Mouse (Mus musculus): Measurements from ENCODE around the gene Col23a1. TPM values are rescaled to one million over a fixed set of nuclear protein-coding genes. Genes with fewer than 3 reads are reported as not detected.
A peak's percentile ranks its signal among the peaks of the same experiment; 100 is the strongest.

The Col23a1 gene
- polyA plus RNA-seq, 1 experiment from 2014 or later, result 24.3 TPM

DNA sequence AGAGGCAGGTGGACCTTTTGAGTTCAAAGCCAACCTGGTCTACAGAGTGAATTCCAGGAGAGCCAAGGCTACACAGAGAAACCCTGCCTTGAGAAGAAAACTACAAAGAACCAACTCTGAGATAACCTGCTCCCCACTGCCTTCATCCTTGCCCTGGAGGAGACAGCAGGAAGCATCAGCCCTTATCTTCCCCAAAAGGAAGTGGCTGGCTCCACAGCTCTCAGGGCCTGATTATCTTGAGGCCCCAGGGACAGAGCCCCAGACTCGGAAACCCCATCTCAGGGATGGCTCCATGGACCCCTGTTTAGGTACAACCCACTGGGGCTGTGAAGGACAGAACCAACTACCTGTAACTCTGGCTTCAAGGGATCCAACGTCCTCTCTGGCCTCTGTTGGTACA is 254.7 kb downstream of the Col23a1 start:
- Histone ChIP-seq H3K27ac (replicated peaks) (peak overlapping the region; percentile 70), H3K4me1 (peaks cover 83% of the 10 kb centered on the region), H3K9me3 (no peaks in the 10 kb centered on the region), H3K36me3 (replicated peaks) (no peaks in the 10 kb centered on the region), H3K27me3 (replicated peaks; ENCODE audit: low read depth, poor library complexity, severe bottlenecking) (no peaks in the 10 kb centered on the region), H3K4me3 (no peak overlapping the region)
- no peak for DNase-seq (ENCODE audit: low spot score)
- 46% methylated on average over 2 of the region's 2 CpGs for WGBS

DNA sequence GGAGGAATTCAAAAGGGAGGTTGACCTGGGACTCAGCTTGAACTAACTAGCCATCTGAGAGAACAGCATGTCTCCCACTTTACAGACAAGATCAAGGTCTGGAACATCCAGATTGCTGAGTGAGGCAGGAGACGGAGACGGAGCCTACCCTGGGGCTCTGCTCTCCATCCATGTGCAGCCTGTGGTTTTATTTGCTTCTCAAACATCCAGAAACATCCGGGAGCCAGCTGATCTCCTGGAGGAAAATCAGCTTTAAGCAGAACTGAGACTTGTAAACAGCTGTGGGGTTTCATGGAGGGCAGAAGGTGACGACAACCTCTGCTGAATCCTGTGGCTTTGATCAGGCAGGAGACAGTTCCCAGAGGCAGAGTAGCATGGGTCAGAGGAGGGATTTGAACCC is 256.1 kb downstream of the Col23a1 start:
- H3K36me3 ChIP-seq (replicated peaks), result no peaks in the 10 kb centered on the region
- no peaks in the 10 kb centered on the region for H3K9me3 ChIP-seq
- DNase-seq (ENCODE audit: low spot score), result no peak
- H3K27ac ChIP-seq (replicated peaks), result peak overlapping the region; percentile 31
- peaks cover 75% of the 10 kb centered on the region for H3K4me1 ChIP-seq
- H3K4me3 ChIP-seq, result no peak overlapping the region
- no peaks in the 10 kb centered on the region for H3K27me3 ChIP-seq (replicated peaks; ENCODE audit: low read depth, poor library complexity, severe bottlenecking)
- WGBS, result 55% methylated on average over 4 of the region's 4 CpGs

DNA sequence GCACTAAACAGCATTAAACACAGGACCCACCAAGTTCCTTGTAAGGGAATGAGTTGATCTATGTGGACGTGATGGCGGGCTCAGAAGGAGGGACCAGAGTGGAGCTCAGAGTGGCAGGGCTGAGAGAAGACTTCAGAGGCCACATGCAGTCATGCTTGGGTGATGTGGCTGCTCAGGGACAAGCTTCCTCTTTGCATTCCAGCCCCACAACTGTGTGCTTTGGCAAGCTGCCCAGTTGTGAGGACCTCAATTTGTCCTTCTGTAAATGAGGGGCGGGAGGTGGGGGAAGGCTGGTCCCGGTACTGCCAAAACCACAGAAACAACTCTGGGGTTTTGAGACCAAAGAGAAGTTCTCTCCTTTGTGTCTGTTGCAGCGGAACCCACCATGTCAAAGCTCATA is 261.5 kb downstream of the Col23a1 start:
- Histone ChIP-seq H3K27me3 (replicated peaks; ENCODE audit: low read depth, poor library complexity, severe bottlenecking) (no peaks in the 10 kb centered on the region), H3K9me3 (no peaks in the 10 kb centered on the region), H3K4me3 (no peak overlapping the region), H3K4me1 (peaks cover 42% of the 10 kb centered on the region), H3K27ac (replicated peaks) (no peak overlapping the region), H3K36me3 (replicated peaks) (no peaks in the 10 kb centered on the region)
- WGBS, result 89% methylated on average over 5 of the region's 5 CpGs
- no peak for DNase-seq (ENCODE audit: low spot score)

DNA sequence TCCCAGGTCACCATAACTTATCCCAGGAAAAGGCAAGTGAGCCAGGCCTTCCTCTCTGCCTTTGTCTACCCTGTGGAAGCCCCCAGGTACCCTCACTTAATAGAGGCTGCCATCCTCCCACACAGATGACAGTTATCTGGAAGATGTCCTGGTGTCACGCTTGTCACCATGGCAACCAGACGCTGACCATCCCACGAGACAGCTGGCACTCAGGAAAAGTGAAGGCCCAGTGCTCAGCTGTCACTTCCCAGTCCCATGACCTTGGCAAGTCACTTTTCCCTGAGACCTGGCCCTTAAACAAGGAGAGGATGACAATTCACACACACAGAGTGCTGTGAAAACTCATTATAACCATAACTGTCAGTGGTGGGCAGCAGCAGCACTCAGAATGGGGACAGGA is 262.4 kb downstream of the Col23a1 start:
- WGBS, result 74% methylated on average over 3 of the region's 3 CpGs
- no peak overlapping the region for H3K4me3 ChIP-seq
- peaks cover 34% of the 10 kb centered on the region for H3K4me1 ChIP-seq
- H3K9me3 ChIP-seq, result no peaks in the 10 kb centered on the region
- no peak for DNase-seq (ENCODE audit: low spot score)
- no peak overlapping the region for H3K27ac ChIP-seq (replicated peaks)
- no peaks in the 10 kb centered on the region for H3K27me3 ChIP-seq (replicated peaks; ENCODE audit: low read depth, poor library complexity, severe bottlenecking)
- 0 out of 2 replicates have a peak, but pooled peaks cover under 1% of the 10 kb centered on the region for H3K36me3 ChIP-seq (replicated peaks)

DNA sequence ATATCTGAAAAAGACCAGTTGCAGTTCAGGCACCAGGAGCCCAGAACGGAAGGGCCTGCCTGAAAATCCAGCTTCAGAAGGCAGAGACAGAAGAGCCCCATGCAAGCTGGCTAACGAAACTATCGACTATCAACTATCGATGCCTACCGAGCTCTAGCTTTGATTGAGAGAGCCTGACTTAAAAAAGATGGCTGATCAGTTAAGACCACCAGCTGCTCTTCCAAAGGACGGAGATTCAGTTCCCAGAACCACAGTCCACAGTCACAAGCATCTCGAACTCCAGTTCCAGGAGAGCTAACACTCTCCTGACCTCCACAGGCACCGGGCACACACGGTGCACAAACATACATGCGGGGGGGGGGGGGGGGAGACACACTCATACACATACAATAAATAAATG is 264.9 kb downstream of the Col23a1 start:
- H3K4me1 ChIP-seq, result peaks cover 15% of the 10 kb centered on the region
- H3K36me3 ChIP-seq (replicated peaks), result peaks cover 6% of the 10 kb centered on the region; the same call in 1 of the 2 replicates
- no peak for DNase-seq (ENCODE audit: low spot score)
- no peaks in the 10 kb centered on the region for H3K9me3 ChIP-seq
- peak overlapping the region; percentile 26; the same call in 1 of the 2 replicates for H3K4me3 ChIP-seq
- H3K27me3 ChIP-seq (replicated peaks; ENCODE audit: low read depth, poor library complexity, severe bottlenecking), result no peaks in the 10 kb centered on the region
- H3K27ac ChIP-seq (replicated peaks), result peak overlapping the region; percentile 25; the same call in 1 of the 2 replicates
- 73% methylated on average over 10 of the region's 10 CpGs for WGBS

DNA sequence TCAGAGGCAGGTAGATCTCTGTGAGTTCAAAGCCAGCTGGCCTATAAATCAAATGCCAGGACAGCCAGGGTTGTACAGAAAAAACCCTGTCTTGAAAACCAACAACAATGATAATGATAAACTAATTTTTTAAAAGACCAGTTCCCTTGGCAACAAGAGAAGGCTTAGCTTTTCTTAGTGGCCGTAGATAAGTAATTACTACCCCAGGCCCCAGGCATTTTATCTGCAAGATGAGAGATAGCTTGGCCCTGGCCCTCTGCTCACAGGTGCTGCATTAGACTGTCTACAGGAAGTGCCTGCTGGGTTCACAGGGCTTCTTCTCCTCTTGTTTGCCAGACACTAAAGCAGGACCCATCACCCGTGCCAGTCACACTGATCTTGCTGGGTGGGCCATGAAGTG is 265.3 kb downstream of the Col23a1 start:
- Histone ChIP-seq H3K4me1 (peaks cover 18% of the 10 kb centered on the region), H3K27ac (replicated peaks) (no peak overlapping the region), H3K27me3 (replicated peaks; ENCODE audit: low read depth, poor library complexity, severe bottlenecking) (no peaks in the 10 kb centered on the region), H3K36me3 (replicated peaks) (peaks cover 6% of the 10 kb centered on the region; the same call in 1 of the 2 replicates), H3K9me3 (no peaks in the 10 kb centered on the region), H3K4me3 (no peak overlapping the region)
- WGBS, result 60% methylated on average over 2 of the region's 2 CpGs
- no peak for DNase-seq (ENCODE audit: low spot score)

DNA sequence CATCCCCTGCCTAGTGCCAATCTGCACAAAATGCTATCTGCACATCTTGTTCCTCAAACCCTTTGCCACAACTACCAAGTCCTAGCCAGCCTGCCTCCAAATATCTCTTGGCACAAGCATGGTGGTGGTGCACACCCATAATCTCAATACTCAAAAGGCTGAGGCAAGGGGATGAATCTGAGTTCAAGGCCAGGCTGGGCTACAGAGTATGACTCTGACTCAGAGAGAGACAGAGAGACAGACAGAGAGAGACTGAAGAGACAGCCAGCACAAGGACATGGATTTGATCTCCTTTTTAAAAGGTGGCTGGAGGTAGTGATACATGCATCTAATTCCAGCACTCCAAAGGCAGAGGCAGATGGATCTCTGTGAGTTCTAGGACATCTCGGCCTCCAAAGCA is 273.6 kb downstream of the Col23a1 start:
- Histone ChIP-seq H3K4me3 (no peak overlapping the region), H3K27me3 (replicated peaks; ENCODE audit: low read depth, poor library complexity, severe bottlenecking) (no peaks in the 10 kb centered on the region), H3K9me3 (no peaks in the 10 kb centered on the region), H3K27ac (replicated peaks) (no peak overlapping the region), H3K36me3 (replicated peaks) (peaks cover 19% of the 10 kb centered on the region), H3K4me1 (peaks cover 10% of the 10 kb centered on the region; the same call in 1 of the 2 replicates)
- no peak for DNase-seq (ENCODE audit: low spot score)
- WGBS, result 94% methylated on average over 1 of the region's 1 CpGs

DNA sequence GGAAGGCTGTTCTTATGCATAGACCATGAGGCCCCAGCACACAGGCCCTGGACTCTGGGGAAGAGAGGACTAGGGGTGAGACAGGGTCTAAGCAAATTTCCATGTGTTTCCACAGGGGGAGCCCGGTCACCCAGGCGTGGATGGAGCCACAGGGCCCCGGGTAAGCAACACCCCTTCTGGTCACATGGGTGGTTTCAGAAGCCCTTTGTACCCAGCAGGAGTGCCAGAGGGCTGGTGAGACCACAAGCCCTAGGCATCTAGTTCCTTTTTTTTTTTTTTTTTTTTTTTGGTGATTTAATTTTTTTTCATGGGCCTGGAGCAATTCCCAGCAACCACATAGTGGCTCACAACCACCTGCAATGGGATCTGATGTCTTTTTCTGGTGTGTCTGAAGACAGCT is 275.3 kb downstream of the Col23a1 start:
- DNase-seq (ENCODE audit: low spot score), result no peak
- no peaks in the 10 kb centered on the region for H3K27me3 ChIP-seq (replicated peaks; ENCODE audit: low read depth, poor library complexity, severe bottlenecking)
- H3K4me1 ChIP-seq, result peaks cover 7% of the 10 kb centered on the region; the same call in 1 of the 2 replicates
- H3K9me3 ChIP-seq, result no peaks in the 10 kb centered on the region
- WGBS, result 45% methylated on average over 3 of the region's 3 CpGs
- H3K27ac ChIP-seq (replicated peaks), result peak overlapping the region; percentile 32; the same call in 1 of the 2 replicates
- H3K4me3 ChIP-seq, result no peak overlapping the region
- peaks cover 23% of the 10 kb centered on the region for H3K36me3 ChIP-seq (replicated peaks)

DNA sequence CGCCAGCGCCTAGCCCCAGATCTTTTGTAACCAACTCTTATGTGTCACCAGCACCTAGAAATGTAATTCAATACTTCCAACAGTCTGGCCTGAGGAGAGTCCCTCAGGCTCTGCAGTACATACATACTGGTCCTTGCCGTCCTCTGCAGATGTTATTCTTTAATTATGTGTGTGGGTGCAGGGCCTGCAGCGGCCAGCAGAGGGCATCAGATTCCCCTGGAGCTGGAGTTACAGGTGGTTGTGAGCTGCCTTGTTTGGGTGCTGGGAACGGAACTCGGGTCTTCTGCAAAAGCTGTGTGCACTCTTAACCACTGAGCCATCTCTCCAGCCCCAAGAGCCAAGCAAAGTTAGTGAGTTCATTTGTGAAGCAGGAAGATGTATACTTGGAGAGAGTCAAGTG is 276.2 kb downstream of the Col23a1 start:
- Histone ChIP-seq H3K4me3 (no peak overlapping the region), H3K27ac (replicated peaks) (no peak overlapping the region), H3K9me3 (no peaks in the 10 kb centered on the region), H3K27me3 (replicated peaks; ENCODE audit: low read depth, poor library complexity, severe bottlenecking) (no peaks in the 10 kb centered on the region), H3K36me3 (replicated peaks) (peaks cover 23% of the 10 kb centered on the region), H3K4me1 (peaks cover 9% of the 10 kb centered on the region; the same call in 1 of the 2 replicates)
- no peak for DNase-seq (ENCODE audit: low spot score)
- WGBS, result 86% methylated on average over 6 of the region's 6 CpGs

DNA sequence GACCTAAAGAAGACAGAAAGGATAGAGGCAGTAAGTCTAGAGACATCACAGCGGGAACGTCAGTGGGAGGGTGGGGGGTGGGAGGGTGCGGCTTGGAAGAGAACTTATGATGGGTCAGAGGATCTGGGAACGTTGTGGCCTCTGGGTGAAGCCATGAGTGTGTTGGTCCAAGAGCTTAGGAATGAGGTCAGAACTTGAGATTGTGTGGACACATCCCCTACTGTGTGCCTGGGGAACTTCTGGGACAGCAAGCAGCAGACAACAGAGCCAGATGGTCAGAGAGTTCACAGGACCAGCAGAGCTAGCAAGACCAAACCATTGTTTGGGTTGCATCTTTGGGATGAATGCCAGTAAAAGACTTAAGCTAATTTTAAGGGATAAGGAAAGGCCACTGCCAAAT is 279.1 kb downstream of the Col23a1 start:
- Histone ChIP-seq H3K9me3 (no peaks in the 10 kb centered on the region), H3K36me3 (replicated peaks) (peaks cover 25% of the 10 kb centered on the region), H3K27me3 (replicated peaks; ENCODE audit: low read depth, poor library complexity, severe bottlenecking) (no peaks in the 10 kb centered on the region), H3K4me1 (peaks cover 25% of the 10 kb centered on the region), H3K4me3 (no peak overlapping the region), H3K27ac (replicated peaks) (no peak overlapping the region)
- 92% methylated on average over 4 of the region's 4 CpGs for WGBS
- no peak for DNase-seq (ENCODE audit: low spot score)

DNA sequence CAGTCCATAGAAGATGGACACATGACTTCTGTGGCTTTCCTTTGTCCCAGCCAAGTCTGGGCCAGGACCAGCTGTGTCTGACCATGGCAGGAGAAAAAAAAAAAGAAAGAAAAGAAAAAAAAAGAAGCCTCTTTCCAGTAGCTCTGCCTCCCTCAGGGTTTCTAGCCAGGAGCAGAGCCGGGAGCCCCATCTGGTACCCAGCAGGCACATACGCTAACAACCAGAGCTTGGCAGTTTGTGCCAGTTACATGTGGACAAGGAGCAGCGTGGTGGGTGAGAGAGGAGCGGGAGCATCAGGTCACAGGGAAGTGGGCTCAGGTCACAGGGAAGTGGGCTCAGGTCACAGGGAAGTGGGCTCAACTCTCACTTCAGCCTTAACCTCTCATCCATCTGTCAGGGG is 286.7 kb downstream of the Col23a1 start:
- Histone ChIP-seq H3K27me3 (replicated peaks; ENCODE audit: low read depth, poor library complexity, severe bottlenecking) (no peaks in the 10 kb centered on the region), H3K4me1 (peaks cover 16% of the 10 kb centered on the region), H3K4me3 (no peak overlapping the region), H3K27ac (replicated peaks) (no peak overlapping the region), H3K36me3 (replicated peaks) (peaks cover 24% of the 10 kb centered on the region), H3K9me3 (no peaks in the 10 kb centered on the region)
- WGBS, result 87% methylated on average over 4 of the region's 4 CpGs
- DNase-seq (ENCODE audit: low spot score), result no peak

DNA sequence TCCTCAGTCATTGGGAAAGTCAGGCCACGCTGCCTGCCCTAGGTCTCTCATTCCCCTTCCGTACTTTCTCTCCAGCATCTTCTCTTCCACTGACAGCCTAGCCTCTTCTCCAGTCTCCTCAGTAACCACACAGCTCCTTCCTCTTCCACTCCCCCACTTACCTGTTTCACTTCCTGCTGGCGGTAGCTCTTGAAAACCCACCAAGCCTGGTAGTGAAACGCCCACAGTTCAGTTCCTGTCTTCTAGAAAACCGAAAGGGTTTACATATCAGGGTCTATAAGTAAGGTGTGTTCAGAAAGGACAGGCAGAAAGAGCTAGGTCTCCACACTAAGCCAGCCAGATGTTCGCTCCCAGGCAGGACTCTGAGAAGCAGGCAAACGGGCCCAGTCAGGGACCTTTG is 287.9 kb downstream of the Col23a1 start:
- DNase-seq (ENCODE audit: low spot score), result no peak
- WGBS, result 85% methylated on average over 7 of the region's 7 CpGs

DNA sequence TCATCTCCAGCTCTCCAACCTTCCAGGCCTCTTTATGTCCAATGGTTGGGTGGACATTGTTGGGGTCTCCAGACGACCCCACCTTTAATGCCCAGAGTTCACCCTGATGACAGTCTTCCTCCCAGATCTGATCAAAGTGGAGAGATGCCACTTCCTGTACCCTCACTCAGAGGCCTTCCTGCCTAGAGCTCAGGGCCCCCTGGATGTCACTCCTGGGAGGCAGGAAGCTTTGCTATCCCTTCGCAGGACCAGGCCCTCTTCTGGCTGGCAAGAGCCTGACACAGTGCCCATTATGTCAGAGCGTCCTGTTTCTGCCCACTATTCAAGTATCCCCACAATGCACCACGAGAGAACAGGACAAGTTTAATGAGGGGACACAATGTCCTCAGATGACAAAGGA is 289.3 kb downstream of the Col23a1 start:
- Histone ChIP-seq H3K36me3 (replicated peaks) (peaks cover 19% of the 10 kb centered on the region), H3K27me3 (replicated peaks; ENCODE audit: low read depth, poor library complexity, severe bottlenecking) (no peaks in the 10 kb centered on the region), H3K4me1 (peaks cover 25% of the 10 kb centered on the region), H3K9me3 (no peaks in the 10 kb centered on the region), H3K27ac (replicated peaks) (no peak overlapping the region), H3K4me3 (no peak overlapping the region)
- WGBS, result 78% methylated on average over 4 of the region's 4 CpGs
- no peak for DNase-seq (ENCODE audit: low spot score)

More for the DNA sequence above, 287.9 kb downstream of the Col23a1 start:
- Histone ChIP-seq H3K27me3 (replicated peaks; ENCODE audit: low read depth, poor library complexity, severe bottlenecking) (no peaks in the 10 kb centered on the region), H3K4me1 (peaks cover 13% of the 10 kb centered on the region), H3K4me3 (no peak overlapping the region), H3K36me3 (replicated peaks) (peaks cover 24% of the 10 kb centered on the region), H3K27ac (replicated peaks) (no peak overlapping the region), H3K9me3 (no peaks in the 10 kb centered on the region)

All from embryonic facial prominence, embryonic 10.5 days (tissue).